Mouse (Mus musculus) cerebellum, adult 11 months (tissue): ENCODE measurements around the gene Maip1.
A peak's percentile ranks its signal among the peaks of the same experiment; 100 is the strongest.

Experiments used
- DNase-seq: peaks from one replicate; pipeline ENCODE4 v3.0.0; 2022

The Maip1 gene

GRCm38 (mm10) chr1:57406187-57407151 lies at the start of gene Maip1, which contains the start of gene Tyw5:
Gene Maip1 (plus strand): TSS chr1:57406328.
Gene Tyw5 (minus strand): TSS chr1:57407101.
- peak; percentile 78 for DNase-seq

- no peak for DNase-seq
Observed at GRCm38 (mm10) chr1:57358546-57358945, 47.6 kb upstream of the Maip1 start.

- DNase-seq: no peak
Observed at GRCm38 (mm10) chr1:57367446-57367845, 38.7 kb upstream of the Maip1 start.

- DNase-seq: no peak
Observed at GRCm38 (mm10) chr1:57369111-57369510, 37.0 kb upstream of the Maip1 start.

GRCm38 (mm10) chr1:57370451-57370850 lies 35.7 kb upstream of the Maip1 start:
- no peak for DNase-seq

GRCm38 (mm10) chr1:57375276-57375675 lies 30.9 kb upstream of the Maip1 start:
- DNase-seq: no peak

- DNase-seq: no peak
Observed at GRCm38 (mm10) chr1:57376806-57377205, 29.3 kb upstream of the Maip1 start.

GRCm38 (mm10) chr1:57377376-57378341 lies 28.5 kb upstream of the Maip1 start, which contains the start of gene 1700066M21Rik:
Gene 1700066M21Rik (plus strand): TSS chr1:57377620.
- peak; percentile 90 for DNase-seq

- no peak for DNase-seq
Observed at GRCm38 (mm10) chr1:57386519-57386918, 19.6 kb upstream of the Maip1 start.

- peak; percentile 11 for DNase-seq
Observed at GRCm38 (mm10) chr1:57387876-57388275, 18.3 kb upstream of the Maip1 start.

- no peak for DNase-seq
Observed at GRCm38 (mm10) chr1:57388402-57389155, 17.5 kb upstream of the Maip1 start.

- no peak for DNase-seq
Observed at GRCm38 (mm10) chr1:57390993-57391790, 14.9 kb upstream of the Maip1 start.

- DNase-seq: no peak
Observed at GRCm38 (mm10) chr1:57392417-57392816, 13.7 kb upstream of the Maip1 start.

GRCm38 (mm10) chr1:57394051-57394450 lies 12.1 kb upstream of the Maip1 start:
- peak; percentile 31 for DNase-seq

- DNase-seq: no peak
Observed at GRCm38 (mm10) chr1:57400321-57400720, 5.8 kb upstream of the Maip1 start.

GRCm38 (mm10) chr1:57400877-57401276 lies 5.3 kb upstream of the Maip1 start:
- DNase-seq: no peak

- DNase-seq: no peak
Observed at GRCm38 (mm10) chr1:57402116-57402515, 4.0 kb upstream of the Maip1 start.

GRCm38 (mm10) chr1:57408994-57409393 lies 2.9 kb downstream of the Maip1 start:
- no peak for DNase-seq

GRCm38 (mm10) chr1:57413397-57413796 lies 7.3 kb downstream of the Maip1 start:
- DNase-seq: no peak

- DNase-seq: no peak
Observed at GRCm38 (mm10) chr1:57423696-57424095, 17.6 kb downstream of the Maip1 start.
